Mouse (Mus musculus) heart, postnatal 4 days (tissue): ENCODE results near the gene Zfp212. TPM values are rescaled to one million over a fixed set of nuclear protein-coding genes. Genes with fewer than 3 reads are reported as not detected.
"Not testable (repeated sequence)": the region's sequence is repeated elsewhere in the genome, so short reads cannot be mapped to it uniquely, and the experiment has no call there.

Source experiments
- DNase-seq: peaks from one replicate; pipeline ENCODE4 v3.0.0; 2021
- total RNA-seq, 2 experiments: library from RNA; stranded (reverse); gene quantifications; 2 replicates each; pipeline ENCODE4 v1.2.3; 2021

The Zfp212 gene
- total RNA-seq, 2 experiments from 2014 or later = 12.1 TPM

DNA sequence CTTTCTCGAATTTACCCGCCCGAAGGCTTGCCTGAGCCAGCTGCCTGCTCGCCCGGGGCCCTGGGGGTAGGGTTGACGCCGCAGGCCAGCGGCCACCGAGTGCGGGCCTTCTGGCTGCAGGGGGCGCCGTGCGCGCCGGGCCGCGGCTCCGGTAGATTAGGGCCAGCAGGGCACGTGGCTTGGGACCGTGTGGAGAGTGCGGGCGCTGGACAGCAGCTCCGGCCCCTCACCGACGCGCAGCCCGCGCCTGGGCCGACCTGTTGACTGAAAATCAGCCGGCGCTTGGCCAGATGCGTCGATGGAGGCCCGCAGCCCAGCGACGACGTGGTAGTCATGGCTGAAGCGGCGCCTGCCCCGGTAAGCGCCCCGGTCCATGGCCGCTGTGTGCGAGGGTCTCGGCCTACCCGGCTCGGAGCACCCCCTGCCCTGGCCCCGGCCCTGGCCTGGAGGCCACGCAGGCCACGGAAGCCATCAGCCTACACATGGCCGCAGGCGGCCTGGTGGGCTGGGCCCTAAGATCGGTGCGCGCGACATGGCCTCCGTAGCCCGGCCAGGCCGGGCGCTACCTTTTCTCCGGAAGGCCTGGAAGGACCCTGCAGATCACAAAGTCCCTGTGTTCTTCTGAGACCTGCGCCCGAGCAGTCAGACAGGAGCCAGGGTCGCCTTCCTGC, 22.9 kb downstream of the Zfp212 start:
- DNase-seq = peak; percentile 70

DNA sequence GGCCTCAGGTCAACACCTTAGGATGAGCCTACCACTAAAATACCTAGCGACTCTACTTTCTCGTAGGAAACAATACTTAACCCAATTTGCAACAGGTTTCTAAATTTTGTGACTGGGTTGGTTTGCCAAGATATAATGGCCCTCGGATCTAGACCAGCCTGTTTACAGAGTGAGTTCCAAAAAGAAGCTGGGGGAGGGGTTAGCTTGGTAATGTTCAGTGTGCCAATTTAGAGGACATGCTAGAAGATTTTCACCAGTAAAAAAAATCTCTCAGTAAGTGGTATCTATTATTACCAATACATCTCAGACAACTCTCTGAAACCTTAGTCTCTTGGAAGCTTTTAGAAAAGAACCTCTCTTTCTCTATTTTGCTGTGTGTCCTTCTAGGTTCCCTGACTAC, 23.4 kb downstream of the Zfp212 start:
- DNase-seq = no peak

DNA sequence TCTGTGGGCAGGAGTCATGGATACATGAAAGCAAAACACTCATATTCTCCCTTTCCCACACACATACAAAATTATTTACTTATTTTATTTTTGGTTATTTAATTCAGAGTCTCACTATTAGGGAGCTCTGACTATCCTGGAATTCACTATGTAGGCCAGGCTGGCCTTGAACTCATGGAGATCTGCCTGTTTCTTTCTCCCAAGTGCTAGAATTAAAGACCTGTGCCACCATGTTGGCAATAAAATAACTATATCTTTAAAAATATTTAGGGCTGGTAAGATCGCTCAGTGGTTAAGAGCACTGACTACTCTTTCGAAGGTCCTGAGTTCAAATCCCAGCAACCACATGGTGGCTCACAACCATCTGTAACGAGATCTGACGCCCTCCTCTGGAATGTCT, 27.1 kb downstream of the Zfp212 start:
- DNase-seq = no peak

DNA sequence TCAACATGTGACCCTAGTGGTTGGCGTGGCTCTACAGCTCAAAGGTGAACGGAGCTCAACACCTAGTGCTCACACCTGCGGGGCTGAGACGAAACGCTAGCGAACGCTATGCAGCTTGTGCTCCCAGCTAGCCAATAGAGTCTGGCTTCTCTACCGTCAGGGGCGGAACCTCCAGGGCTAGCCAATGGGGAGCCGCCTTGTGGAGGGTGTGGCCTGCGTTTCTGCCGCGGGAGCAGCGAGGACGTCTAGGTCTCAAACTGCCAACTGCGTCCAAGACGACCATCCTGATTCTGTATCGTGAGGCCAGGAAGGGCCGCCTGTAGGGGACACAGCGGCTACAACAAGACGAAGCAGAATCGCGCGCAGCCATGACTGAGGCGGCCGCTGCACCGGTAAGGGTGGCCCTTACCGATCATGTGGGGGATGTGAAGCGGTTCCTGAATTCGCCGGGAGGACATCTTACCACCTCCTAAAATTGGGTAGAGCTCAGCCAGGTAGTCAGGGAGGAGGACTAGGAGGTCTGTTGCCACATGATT, 33.0 kb downstream of the Zfp212 start, which contains the start of gene Zfp956:
TSS of gene Zfp956 (plus strand) at position 200 of the 536 bp plus-strand sequence.
- peak; percentile 95 for DNase-seq

DNA sequence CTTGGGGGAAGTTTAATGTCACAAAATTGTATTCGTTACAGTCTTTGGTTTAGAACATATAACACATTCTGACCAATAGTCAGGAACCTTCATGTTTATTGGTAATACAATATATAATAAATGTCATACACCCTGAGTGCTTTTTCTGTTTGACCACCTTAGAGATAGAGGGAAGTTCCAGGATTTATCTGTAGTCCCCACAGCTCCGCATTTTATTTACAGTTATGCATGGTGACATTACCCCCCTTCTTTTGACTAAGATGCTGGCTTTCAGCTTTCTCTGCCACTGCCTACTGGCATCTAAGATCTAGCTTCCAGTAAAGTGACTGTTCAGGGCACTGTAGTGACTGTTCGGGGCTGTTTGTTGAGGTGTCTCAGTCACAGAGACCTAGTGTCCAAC, 34.1 kb downstream of the Zfp212 start:
- no peak for DNase-seq

DNA sequence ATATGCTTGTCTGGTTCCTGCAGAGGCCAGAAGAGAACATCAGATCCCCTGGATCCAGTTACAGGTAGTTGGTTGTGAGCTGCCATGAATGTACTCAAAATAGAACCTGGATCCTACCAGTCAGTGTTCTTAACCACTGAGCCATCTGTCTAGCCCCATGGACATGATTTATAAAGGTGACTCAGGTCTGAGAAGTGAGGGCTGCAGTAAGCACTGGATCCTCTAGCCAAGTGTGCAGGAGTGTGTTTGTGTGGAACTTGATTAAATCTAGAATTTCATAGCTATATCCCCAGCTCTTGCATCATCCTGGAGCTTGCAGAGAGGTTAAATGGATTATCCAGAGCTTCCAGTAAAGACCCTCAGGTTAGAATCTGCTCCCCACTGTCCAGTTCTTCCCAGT, 37.5 kb downstream of the Zfp212 start:
- DNase-seq = no peak

DNA sequence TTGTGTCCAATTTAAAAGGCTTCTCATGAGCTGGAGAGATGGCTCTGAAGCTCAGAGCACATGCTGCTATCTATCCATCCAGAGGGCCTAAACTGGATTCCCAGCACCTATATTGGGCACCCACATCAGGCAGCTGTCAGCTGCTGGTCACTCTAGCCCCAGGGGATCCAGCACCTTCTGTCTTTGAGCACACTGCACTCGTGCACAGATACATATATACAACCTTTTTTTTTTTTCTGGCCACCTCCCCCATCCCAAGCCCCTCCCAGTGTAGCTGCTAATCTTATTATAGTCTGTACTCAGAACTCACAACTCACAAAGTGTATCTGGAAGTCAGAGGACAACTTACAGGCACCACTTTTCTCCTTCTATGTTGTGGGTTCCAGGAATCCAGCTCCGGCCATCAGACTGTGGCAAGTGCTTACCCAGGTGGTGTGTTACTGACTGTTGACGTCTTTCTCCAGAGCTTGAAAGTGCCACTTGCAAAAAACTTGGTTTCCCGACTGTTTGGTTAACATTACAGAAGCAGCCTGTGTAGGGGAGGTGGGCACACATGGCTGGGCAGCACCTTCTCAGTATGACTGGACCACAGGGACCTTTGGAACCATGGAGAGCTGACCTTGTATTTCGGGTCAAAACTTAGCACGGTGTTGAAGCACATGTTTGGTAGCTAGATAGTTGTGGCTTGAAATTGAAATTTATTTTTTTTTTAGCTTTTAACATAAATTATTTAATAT, 40.6 kb downstream of the Zfp212 start:
- no peak for DNase-seq

DNA sequence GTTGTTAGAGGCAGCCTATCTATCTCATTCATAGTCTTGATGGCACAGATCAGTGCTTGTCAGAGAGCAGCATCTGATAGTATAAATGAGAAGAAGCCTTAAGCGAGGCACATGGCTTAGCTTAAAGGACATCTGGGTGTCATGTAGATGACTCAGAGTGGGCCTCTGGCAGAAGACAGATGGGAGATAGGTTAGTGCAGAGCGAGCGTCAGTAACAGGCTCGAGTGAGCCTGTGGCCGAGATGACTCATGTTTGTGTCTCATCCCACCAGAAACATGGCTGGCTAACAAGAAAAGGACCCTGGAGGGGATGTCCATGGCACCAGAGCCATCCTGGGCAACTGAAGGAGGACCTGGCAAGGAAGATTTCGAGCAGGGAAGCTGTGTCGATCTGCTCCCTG, 42.8 kb downstream of the Zfp212 start:
- DNase-seq = no peak

DNA sequence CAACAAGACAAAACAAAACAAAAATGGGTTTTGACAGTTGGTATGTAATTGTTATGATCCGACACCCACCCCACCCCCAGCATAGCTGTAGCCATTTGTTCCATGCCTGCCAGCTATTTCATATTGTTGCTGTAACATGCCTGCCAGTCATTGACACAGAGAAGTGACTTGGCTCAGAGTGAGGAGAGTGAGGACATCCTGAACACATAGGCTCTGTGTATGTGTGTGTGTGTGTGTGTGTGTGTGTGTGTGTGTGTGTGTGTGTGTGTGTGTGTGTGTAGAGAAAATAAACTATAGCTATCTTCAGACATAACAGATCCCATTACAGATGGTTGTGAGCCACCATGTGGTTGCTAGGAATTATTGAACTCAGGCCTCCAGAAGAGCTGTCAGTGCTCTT, 47.9 kb downstream of the Zfp212 start:
- not testable (repeated sequence) for DNase-seq

DNA sequence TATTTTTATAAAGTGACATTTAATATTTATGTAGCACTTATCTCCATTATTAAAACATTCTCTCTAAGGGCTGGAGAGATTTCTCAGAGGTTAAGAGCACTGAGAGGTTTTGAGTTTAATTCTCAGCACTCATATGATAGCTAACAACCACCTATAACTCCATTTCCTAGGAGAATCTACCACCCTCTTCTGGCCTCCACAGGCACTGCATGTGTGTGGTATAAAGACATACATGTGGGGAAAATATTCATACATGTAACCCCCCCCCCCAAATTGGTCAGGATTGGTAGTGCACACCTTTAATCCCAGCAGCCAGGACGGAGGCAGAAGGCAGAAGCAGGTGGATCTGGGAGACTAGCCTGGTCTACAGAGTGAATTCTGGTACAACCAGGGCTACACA, 54.3 kb downstream of the Zfp212 start:
- DNase-seq = no peak

DNA sequence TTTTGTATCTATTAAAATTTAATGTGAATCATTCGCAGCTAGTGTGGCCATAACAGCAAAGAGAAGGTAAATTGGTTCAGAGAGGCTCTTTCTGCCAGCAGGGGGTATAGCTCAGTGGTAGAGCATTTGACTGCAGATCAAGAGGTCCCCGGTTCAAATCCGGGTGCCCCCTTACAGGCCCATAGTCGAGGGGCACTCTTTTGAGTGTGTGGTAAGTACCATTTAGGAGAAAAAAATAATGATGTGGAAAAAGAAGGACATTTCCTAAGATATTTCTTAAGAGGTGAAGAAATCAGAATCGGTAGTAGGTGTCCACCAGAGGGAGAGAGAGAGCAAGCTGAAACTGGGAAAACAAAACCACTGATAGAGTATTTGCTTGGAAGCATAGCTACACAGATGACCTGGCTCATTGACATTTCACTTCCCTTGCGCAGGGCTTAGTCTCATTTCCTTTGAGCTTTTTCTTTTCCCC, 58.7 kb downstream of the Zfp212 start:
- peak; percentile 78 for DNase-seq

Other genes with a start within 250 kb of the Zfp212 start
- 10 to 100 TPM; 65.1 to 69.8 TPM for gene Pdia4, start 107.0 kb upstream of the Zfp212 start, total RNA-seq
- gene Zfp786, start 89.6 kb upstream of the Zfp212 start, total RNA-seq = 1 to 10 TPM; 1.1 to 1.7 TPM
- 1 to 10 TPM; 7.4 to 7.7 TPM for gene Zfp398, start 84.8 kb upstream of the Zfp212 start, total RNA-seq
- gene Zfp282, start 43.3 kb upstream of the Zfp212 start, total RNA-seq = 10 to 100 TPM; 10.1 to 10.4 TPM
- 1 to 10 TPM; 1.5 to 2.2 TPM for gene Zfp956, start 32.9 kb downstream of the Zfp212 start, total RNA-seq
- gene Zfp777, start 128.4 kb downstream of the Zfp212 start, total RNA-seq = 10 to 100 TPM; 19.7 to 21.0 TPM
- 10 to 100 TPM; 19.2 to 21.1 TPM for gene Zfp746, start 166.1 kb downstream of the Zfp212 start, total RNA-seq